In the genomic region with DNA sequence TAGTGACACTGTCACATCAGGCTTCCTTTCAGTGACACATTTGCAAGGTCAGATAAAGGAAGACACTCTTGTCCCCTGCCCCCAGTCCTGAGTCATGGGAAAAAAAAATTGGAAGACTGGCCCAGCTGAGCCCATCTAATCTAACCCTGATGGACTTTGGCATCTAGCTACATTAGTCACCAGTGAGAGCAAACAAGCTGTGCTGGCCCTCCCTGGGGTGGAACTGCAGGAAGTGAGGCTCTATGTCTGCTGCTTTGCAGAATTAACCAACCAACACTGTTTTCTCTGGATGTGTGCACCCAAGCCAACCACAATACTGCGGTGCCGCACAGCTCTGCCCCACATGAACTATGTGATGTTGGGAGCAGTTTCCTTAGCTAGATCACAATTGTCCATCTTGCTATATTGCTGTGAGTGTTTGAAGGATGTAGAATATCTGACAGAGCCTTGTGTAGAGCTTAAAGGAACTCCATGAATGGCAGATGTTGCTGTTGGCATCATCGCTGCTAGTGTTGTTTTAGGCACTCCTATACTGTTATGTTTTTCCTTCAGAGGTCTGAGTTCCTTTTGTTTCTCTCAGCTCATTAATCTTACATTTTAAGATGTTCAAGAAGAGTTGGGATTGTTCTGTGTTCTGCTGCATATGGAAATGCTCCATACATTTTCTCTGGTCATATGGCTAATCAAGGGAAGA, we compare ENCODE assay signal across 9 mouse cellular contexts. TPM values are rescaled to one million over a fixed set of nuclear protein-coding genes. Genes with fewer than 3 reads are reported as not detected.
DNase-seq lines count a peak whose midpoint lies in the region; ATAC-seq and TF ChIP-seq lines count a peak whose summit lies in the region.
"Had no signal": no experiment of that assay in that cellular context is flagged by ENCODE, and none has a peak within 500 bp of the region (broad histone marks: within the 10 kb centered on the region; RNA-seq: fewer than 3 reads in every experiment).

No protein-coding gene starts in this region.

- WGBS in intestine, embryonic 15.5 days, result 67% methylated on average over 3 of the region's 3 CpGs
- WGBS in liver, embryonic 16.5 days (ENCODE audit: insufficient replicate concordance), result 68% methylated on average over 3 of the region's 3 CpGs
- WGBS in forebrain, embryonic 12.5 days, result 93% methylated on average over 3 of the region's 3 CpGs
- WGBS in forebrain, postnatal 0 days, result 90% methylated on average over 3 of the region's 3 CpGs

- H3K36me3 ChIP-seq in intestine, embryonic 15.5 days, result no peaks in the 10 kb centered on the region
- no peaks in the 10 kb centered on the region for H3K36me3 ChIP-seq in liver, embryonic 16.5 days (ENCODE audit: control insufficient read depth, insufficient read depth)
- H3K36me3 ChIP-seq in forebrain, embryonic 12.5 days (replicated peaks), result peaks cover 16% of the 10 kb centered on the region
- peaks cover 18% of the 10 kb centered on the region for H3K36me3 ChIP-seq in forebrain, postnatal 0 days (ENCODE audit: insufficient read depth)

- H3K27me3 ChIP-seq in Patski, result no peaks in the 10 kb centered on the region
- H3K27me3 ChIP-seq in intestine, embryonic 15.5 days (replicated peaks), result no peaks in the 10 kb centered on the region
- no peaks in the 10 kb centered on the region for H3K27me3 ChIP-seq in liver, embryonic 16.5 days (ENCODE audit: control insufficient read depth, insufficient read depth, low read depth, low read length)
- no peaks in the 10 kb centered on the region for H3K27me3 ChIP-seq in forebrain, embryonic 12.5 days
- no peaks in the 10 kb centered on the region for H3K27me3 ChIP-seq in forebrain, postnatal 0 days (ENCODE audit: insufficient read depth, low read length)
- H3K27me3 ChIP-seq: embryonic facial prominence, embryonic 13.5 days had no signal

- H3K4me3 ChIP-seq in embryonic fibroblast, embryonic 13.5 days (ENCODE audit: insufficient read depth, low read length), result no peak overlapping the region
- H3K4me3 ChIP-seq in intestine, embryonic 15.5 days (replicated peaks), result no peak overlapping the region
- no peak overlapping the region for H3K4me3 ChIP-seq in liver, embryonic 16.5 days (ENCODE audit: low read depth, low read length)
- no peak overlapping the region for H3K4me3 ChIP-seq in forebrain, embryonic 12.5 days (replicated peaks)
- H3K4me3 ChIP-seq in forebrain, postnatal 0 days (ENCODE audit: low read depth, low read length), result no peak overlapping the region
- H3K4me3 ChIP-seq: embryonic facial prominence, embryonic 13.5 days had no signal

- H3K27ac ChIP-seq in embryonic fibroblast, embryonic 13.5 days (ENCODE audit: insufficient read depth, low read length), result peak overlapping the region; percentile 93
- H3K27ac ChIP-seq in intestine, embryonic 15.5 days, result peak overlapping the region; percentile 59; the same call in 1 of the 2 replicates
- H3K27ac ChIP-seq in liver, embryonic 16.5 days (ENCODE audit: low read length), result peak overlapping the region; percentile 48
- H3K27ac ChIP-seq in forebrain, embryonic 12.5 days, result no peak overlapping the region
- no peak overlapping the region for H3K27ac ChIP-seq in forebrain, postnatal 0 days (ENCODE audit: low read depth, low read length)
- H3K27ac ChIP-seq: embryonic facial prominence, embryonic 13.5 days had no signal

- peak overlapping the region; percentile 34 for H3K4me2 ChIP-seq in intestine, embryonic 15.5 days (replicated peaks)
- H3K4me2 ChIP-seq in liver, embryonic 16.5 days (ENCODE audit: low read depth, low read length), result no peak overlapping the region
- H3K4me2 ChIP-seq in forebrain, embryonic 12.5 days, result no peak overlapping the region
- H3K4me2 ChIP-seq in forebrain, postnatal 0 days (ENCODE audit: low read depth), result no peak overlapping the region
- H3K4me2 ChIP-seq: embryonic facial prominence, embryonic 13.5 days had no signal

- TF ChIP-seq CTCF in Patski (IDR thresholded peaks at IDR 0.05), result no peak
- no peak for TF ChIP-seq CTCF in embryonic fibroblast, embryonic 13.5 days (IDR thresholded peaks at IDR 0.05; ENCODE audit: borderline replicate concordance, insufficient read depth, low read length)
- no peak for TF ChIP-seq CTCF in forebrain, postnatal 0 days (IDR thresholded peaks at IDR 0.05; ENCODE audit: low read depth)

- ATAC-seq in Patski, result peak; percentile 91
- ATAC-seq in intestine, embryonic 15.5 days, result peak; percentile 98
- peak; percentile 89 for ATAC-seq in liver, embryonic 16.5 days (ENCODE audit: low read depth)
- no peak for ATAC-seq in forebrain, embryonic 12.5 days (ENCODE audit: low FRiP score)
- no peak for ATAC-seq in forebrain, postnatal 0 days

- no peak for DNase-seq in Patski (ENCODE audit: low read depth, low spot score)
- DNase-seq in forebrain, postnatal 0 days, result no peak
- no peak for DNase-seq in neural tube, embryonic 10.5 days (ENCODE audit: extremely low spot score, low spot score)
- no peak for DNase-seq in cerebellum, adult 9-11 months

- CTCF ChIA-PET in Patski (lab: Charles Lee), result interaction anchor here (1.1 to 2.0 kb wide), 3 partner anchors 8 to 62 kb away, joined by 3 to 5 read pairs (median 4); no protein-coding TSS in a partner anchor

- H3K9ac ChIP-seq in intestine, embryonic 15.5 days, result no peak overlapping the region
- no peak overlapping the region for H3K9ac ChIP-seq in liver, embryonic 16.5 days (ENCODE audit: low read depth, low read length)
- H3K9ac ChIP-seq in forebrain, embryonic 12.5 days, result no peak overlapping the region
- no peak overlapping the region for H3K9ac ChIP-seq in forebrain, postnatal 0 days
- H3K9ac ChIP-seq: embryonic facial prominence, embryonic 13.5 days had no signal

- TF ChIP-seq POLR2A in embryonic fibroblast, embryonic 13.5 days (IDR thresholded peaks at IDR 0.05; ENCODE audit: low read depth, low read length), result no peak

- no peaks in the 10 kb centered on the region for H3K9me3 ChIP-seq in intestine, embryonic 15.5 days
- no peaks in the 10 kb centered on the region for H3K9me3 ChIP-seq in liver, embryonic 16.5 days (replicated peaks; ENCODE audit: control insufficient read depth, low read length)
- H3K9me3 ChIP-seq in forebrain, embryonic 12.5 days, result no peaks in the 10 kb centered on the region
- no peaks in the 10 kb centered on the region for H3K9me3 ChIP-seq in forebrain, postnatal 0 days (ENCODE audit: low read length)
- H3K9me3 ChIP-seq: embryonic facial prominence, embryonic 13.5 days had no signal

- peaks cover 22% of the 10 kb centered on the region for H3K4me1 ChIP-seq in embryonic fibroblast, embryonic 13.5 days (ENCODE audit: control insufficient read depth, insufficient read depth, low read length)
- H3K4me1 ChIP-seq in intestine, embryonic 15.5 days (replicated peaks), result peaks cover 10% of the 10 kb centered on the region; the same call in 1 of the 2 replicates
- peaks cover 3% of the 10 kb centered on the region for H3K4me1 ChIP-seq in liver, embryonic 16.5 days (ENCODE audit: control insufficient read depth, low read depth, low read length)
- peaks cover 18% of the 10 kb centered on the region for H3K4me1 ChIP-seq in forebrain, embryonic 12.5 days
- H3K4me1 ChIP-seq in forebrain, postnatal 0 days (ENCODE audit: insufficient read depth), result no peaks in the 10 kb centered on the region

- in situ Hi-C loops in Patski (cut with MboI; ENCODE audit: low pct_unique_long_range_greater_than_20kb), result loop anchor here (5.0 kb wide), 1 partner anchor 38 kb away; no protein-coding TSS in a partner anchor

- POLR2A ChIA-PET in Patski (lab: Charles Lee), result no interaction called here

RNA-seq across cellular contexts. Expression of a gene that starts 42.6 kb away (rescaled TPM):
- polyA plus RNA-seq in Patski (2021), result 26.2 TPM
- polyA plus RNA-seq in embryonic fibroblast, embryonic 13.5 days (2011; ENCODE audit: insufficient read length, low read depth, missing spikeins), result 6.8 and 12.9 TPM in 2 replicates
- polyA plus RNA-seq in intestine, embryonic 15.5 days (2015; fragmentation: Nextera tagmentation; extraction: Ambion mirVana), result 5.6 and 5.9 TPM in 2 replicates
- polyA plus RNA-seq in liver, embryonic 16.5 days (2015; fragmentation: Nextera tagmentation; extraction: Ambion mirVana), result 1.7 and 2.2 TPM in 2 replicates
- 34.0 and 42.6 TPM in 2 replicates for polyA plus RNA-seq in forebrain, embryonic 12.5 days (2016; fragmentation: Nextera tagmentation; extraction: Ambion mirVana)
- 69.3 and 83.6 TPM in 2 replicates for total RNA-seq in forebrain, postnatal 0 days (2014; rRNA removed)
- polyA plus RNA-seq in forebrain, postnatal 0 days (2015; fragmentation: Nextera tagmentation; extraction: Ambion mirVana), result 14.5 and 18.6 TPM in 2 replicates

Comparison
In these comparisons a context has a peak if more than half of its experiments do, and no peak if none do; other contexts are left out.
1. ATAC-seq: peak in Patski (single experiment), intestine, embryonic 15.5 days (single experiment) and liver, embryonic 16.5 days (single experiment); none in forebrain, embryonic 12.5 days (single experiment) and forebrain, postnatal 0 days (single experiment).
2. H3K27ac ChIP-seq: peak in embryonic fibroblast, embryonic 13.5 days (single experiment), intestine, embryonic 15.5 days (single experiment) and liver, embryonic 16.5 days (single experiment); none in forebrain, embryonic 12.5 days (single experiment) and forebrain, postnatal 0 days (single experiment).